Mouse (Mus musculus): Measurements from ENCODE around the gene Tgm1. TPM values are rescaled to one million over a fixed set of nuclear protein-coding genes. Genes with fewer than 3 reads are reported as not detected.

Gene Tgm1
- polyA plus RNA-seq, 1 experiment from 2014 or later, result 0.10 TPM

DNA sequence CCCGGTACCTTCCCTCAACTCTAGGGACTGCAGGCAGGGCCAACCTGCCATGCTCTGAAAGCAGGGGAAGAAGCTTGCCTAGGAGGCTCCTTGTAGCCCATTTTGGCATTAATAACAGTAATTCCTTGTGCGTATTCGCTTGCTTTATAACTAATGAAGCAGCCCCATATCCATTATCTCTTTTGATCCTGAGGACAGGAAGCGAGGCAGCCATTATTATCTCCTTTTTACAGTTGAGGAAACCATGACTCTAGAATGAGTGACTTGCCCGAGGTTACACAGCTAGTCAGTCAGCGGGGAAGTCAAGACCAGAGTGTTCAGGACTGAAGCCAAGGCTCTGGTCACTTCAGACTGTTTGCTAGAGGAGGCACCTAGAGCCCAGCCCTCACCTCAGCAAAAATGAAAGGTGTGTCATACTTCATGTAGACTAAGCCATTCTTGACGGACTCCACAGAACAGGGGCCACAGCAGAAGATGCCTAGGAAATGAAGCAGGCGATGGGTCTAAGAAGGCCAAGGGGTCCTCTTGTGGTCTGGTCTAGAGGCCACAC lies 7.6 kb downstream of the Tgm1 start:
- H3K27ac ChIP-seq (ENCODE audit: low read depth, low read length), result no peak overlapping the region
- H3K9me3 ChIP-seq (replicated peaks; ENCODE audit: control insufficient read depth, low read length), result no peaks in the 10 kb centered on the region
- DNase-seq (ENCODE audit: low spot score) (no peak), ATAC-seq (no peak)
- H3K4me1 ChIP-seq (ENCODE audit: control insufficient read depth, insufficient read depth, low read length), result no peaks in the 10 kb centered on the region
- H3K4me3 ChIP-seq (ENCODE audit: low read depth, low read length), result no peak overlapping the region
- no peaks in the 10 kb centered on the region for H3K27me3 ChIP-seq (replicated peaks; ENCODE audit: control insufficient read depth, insufficient read depth, low read length)
- no peak overlapping the region for H3K4me2 ChIP-seq (ENCODE audit: low read length)
- no peaks in the 10 kb centered on the region for H3K36me3 ChIP-seq (ENCODE audit: control insufficient read depth, insufficient read depth, low read length)
- H3K9ac ChIP-seq (ENCODE audit: low read length), result no peak overlapping the region
- 91% methylated on average over 8 of the region's 8 CpGs for WGBS

DNA sequence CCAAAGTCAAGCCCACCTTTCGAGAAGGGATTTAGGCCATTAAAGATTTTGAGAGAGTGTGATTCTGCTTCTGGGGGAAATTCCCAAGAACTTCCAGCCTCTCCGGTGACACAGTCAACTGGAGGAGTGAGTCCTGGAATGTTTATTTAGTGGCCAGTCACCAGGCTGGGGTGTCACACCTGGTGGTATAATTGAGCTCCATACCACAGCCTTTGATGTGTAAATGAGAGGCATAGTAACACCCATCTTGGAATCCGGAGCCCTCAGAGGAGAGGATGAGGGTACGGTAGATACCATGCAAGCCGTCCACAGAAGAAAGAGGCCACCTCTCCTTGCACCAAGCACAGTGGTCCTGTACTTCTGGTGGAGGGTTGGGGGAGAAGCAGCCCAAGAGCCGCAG lies 11.0 kb downstream of the Tgm1 start:
- H3K4me2 ChIP-seq (ENCODE audit: low read length), result no peak overlapping the region
- 71% methylated on average over 6 of the region's 6 CpGs for WGBS
- H3K27ac ChIP-seq (ENCODE audit: low read depth, low read length), result no peak overlapping the region
- no peaks in the 10 kb centered on the region for H3K36me3 ChIP-seq (ENCODE audit: control insufficient read depth, insufficient read depth, low read length)
- no peak for ATAC-seq
- H3K9ac ChIP-seq (ENCODE audit: low read length), result no peak overlapping the region
- no peak for DNase-seq (ENCODE audit: low spot score)
- H3K9me3 ChIP-seq (replicated peaks; ENCODE audit: control insufficient read depth, low read length), result no peaks in the 10 kb centered on the region
- no peaks in the 10 kb centered on the region for H3K4me1 ChIP-seq (ENCODE audit: control insufficient read depth, insufficient read depth, low read length)
- no peaks in the 10 kb centered on the region for H3K27me3 ChIP-seq (replicated peaks; ENCODE audit: control insufficient read depth, insufficient read depth, low read length)
- H3K4me3 ChIP-seq (ENCODE audit: low read depth, low read length), result no peak overlapping the region

DNA sequence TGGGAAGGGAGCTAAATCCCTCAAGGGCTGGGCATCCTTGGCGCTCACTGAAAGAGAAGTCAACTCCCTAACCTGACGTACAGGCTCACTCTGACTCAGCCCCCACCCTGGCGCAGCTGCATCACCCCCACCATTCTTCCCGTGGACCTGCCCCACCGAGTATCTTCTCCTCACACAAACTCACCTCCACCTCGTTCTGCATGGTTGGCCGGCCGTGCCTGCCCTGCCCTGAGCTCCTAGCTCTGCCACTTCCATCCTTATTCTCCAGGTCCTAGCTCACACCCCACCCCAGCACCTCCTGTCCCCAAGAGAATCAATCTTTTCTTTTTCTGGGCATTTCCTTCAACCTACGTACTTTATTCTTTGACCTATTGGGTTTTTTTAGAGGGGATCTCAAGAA lies 12.6 kb downstream of the Tgm1 start:
- DNase-seq (ENCODE audit: low spot score), result no peak
- no peak overlapping the region for H3K27ac ChIP-seq (ENCODE audit: low read depth, low read length)
- H3K9ac ChIP-seq (ENCODE audit: low read length), result no peak overlapping the region
- ATAC-seq, result no peak
- H3K9me3 ChIP-seq (replicated peaks; ENCODE audit: control insufficient read depth, low read length), result no peaks in the 10 kb centered on the region
- H3K4me1 ChIP-seq (ENCODE audit: control insufficient read depth, insufficient read depth, low read length), result no peaks in the 10 kb centered on the region
- no peak overlapping the region for H3K4me3 ChIP-seq (ENCODE audit: low read depth, low read length)
- no peaks in the 10 kb centered on the region for H3K27me3 ChIP-seq (replicated peaks; ENCODE audit: control insufficient read depth, insufficient read depth, low read length)
- H3K4me2 ChIP-seq (ENCODE audit: low read length), result no peak overlapping the region
- WGBS, result 59% methylated on average over 9 of the region's 9 CpGs
- no peaks in the 10 kb centered on the region for H3K36me3 ChIP-seq (ENCODE audit: control insufficient read depth, insufficient read depth, low read length)

DNA sequence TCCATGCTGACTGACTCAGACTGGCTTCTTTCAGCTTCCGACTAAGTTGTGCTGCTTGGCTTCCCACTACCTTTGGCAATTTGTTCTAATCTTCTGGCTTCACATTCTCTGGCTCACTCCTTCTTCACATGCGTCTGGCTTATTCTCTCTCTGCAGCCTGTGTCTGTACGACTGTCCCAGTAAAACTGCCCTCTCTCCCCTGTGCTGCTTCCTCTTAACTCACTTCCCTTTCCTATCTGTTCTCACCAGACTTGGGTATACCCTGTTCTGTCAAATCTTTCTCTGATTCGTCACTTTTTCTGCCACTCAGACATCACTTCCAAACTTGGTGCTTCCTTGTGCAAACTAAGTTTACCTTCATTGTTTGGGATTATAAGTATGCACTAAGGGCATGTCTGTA lies 16.5 kb downstream of the Tgm1 start:
- H3K27me3 ChIP-seq (replicated peaks; ENCODE audit: control insufficient read depth, insufficient read depth, low read length), result no peaks in the 10 kb centered on the region
- no peaks in the 10 kb centered on the region for H3K36me3 ChIP-seq (ENCODE audit: control insufficient read depth, insufficient read depth, low read length)
- 82% methylated on average over 4 of the region's 4 CpGs for WGBS
- DNase-seq (ENCODE audit: low spot score) (no peak), ATAC-seq (no peak)
- no peaks in the 10 kb centered on the region for H3K4me1 ChIP-seq (ENCODE audit: control insufficient read depth, insufficient read depth, low read length)
- no peak overlapping the region for H3K4me3 ChIP-seq (ENCODE audit: low read depth, low read length)
- no peak overlapping the region for H3K4me2 ChIP-seq (ENCODE audit: low read length)
- H3K27ac ChIP-seq (ENCODE audit: low read depth, low read length), result no peak overlapping the region
- no peak overlapping the region for H3K9ac ChIP-seq (ENCODE audit: low read length)
- no peaks in the 10 kb centered on the region; the same call in 1 of the 2 replicates for H3K9me3 ChIP-seq (replicated peaks; ENCODE audit: control insufficient read depth, low read length)

DNA sequence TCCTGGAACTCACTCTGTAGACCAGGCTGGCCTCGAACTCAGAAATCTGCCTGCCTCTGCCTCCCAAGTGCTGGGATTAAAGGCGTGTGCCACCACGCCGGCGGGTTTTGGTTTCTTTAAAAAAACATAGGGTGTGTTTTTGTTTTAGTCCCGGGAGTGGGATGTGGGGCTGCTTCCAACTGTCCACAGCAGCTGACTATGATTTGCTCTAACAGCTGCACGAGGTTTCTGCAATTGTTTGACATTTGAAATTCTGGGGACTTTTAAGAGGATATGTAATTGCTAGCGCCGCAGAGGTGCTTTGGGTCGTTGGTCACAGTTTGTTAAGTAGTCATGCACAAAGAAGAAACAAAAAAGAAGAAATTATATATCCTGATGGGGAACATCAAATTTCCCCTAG lies 24.3 kb downstream of the Tgm1 start:
- no peaks in the 10 kb centered on the region; the same call in 1 of the 2 replicates for H3K9me3 ChIP-seq (replicated peaks; ENCODE audit: control insufficient read depth, low read length)
- H3K27me3 ChIP-seq (replicated peaks; ENCODE audit: control insufficient read depth, insufficient read depth, low read length), result no peaks in the 10 kb centered on the region
- no peak overlapping the region for H3K4me2 ChIP-seq (ENCODE audit: low read length)
- ATAC-seq (no peak), DNase-seq (ENCODE audit: low spot score) (no peak)
- no peaks in the 10 kb centered on the region for H3K4me1 ChIP-seq (ENCODE audit: control insufficient read depth, insufficient read depth, low read length)
- H3K36me3 ChIP-seq (ENCODE audit: control insufficient read depth, insufficient read depth, low read length), result no peaks in the 10 kb centered on the region
- H3K4me3 ChIP-seq (ENCODE audit: low read depth, low read length), result no peak overlapping the region
- H3K27ac ChIP-seq (ENCODE audit: low read depth, low read length), result no peak overlapping the region
- H3K9ac ChIP-seq (ENCODE audit: low read length), result no peak overlapping the region
- WGBS, result 81% methylated on average over 10 of the region's 10 CpGs

DNA sequence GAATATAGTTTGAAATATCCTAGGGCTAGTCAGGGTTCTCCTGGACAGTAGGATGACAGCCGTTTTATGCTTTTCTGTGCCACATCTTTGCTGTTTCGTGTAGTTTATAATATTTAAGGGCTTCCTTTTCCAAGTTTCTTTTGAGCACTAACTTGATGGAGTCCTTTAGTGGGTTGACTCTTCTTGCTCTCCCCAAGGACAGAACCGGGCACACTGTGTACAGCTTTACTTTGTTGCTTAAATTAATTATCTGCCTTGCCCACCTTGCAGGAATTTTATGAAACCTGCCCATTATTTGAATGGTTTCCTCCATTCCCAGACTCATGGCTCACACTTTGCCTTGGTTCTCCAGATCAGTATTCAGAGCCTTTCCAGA lies 31.6 kb downstream of the Tgm1 start:
- 16% methylated on average over 3 of the region's 3 CpGs for WGBS
- peak overlapping the region; percentile 77; the same call in 1 of the 2 replicates for H3K9ac ChIP-seq (ENCODE audit: low read length)
- ATAC-seq, result no peak; the same call in 1 of the 2 replicates

DNA sequence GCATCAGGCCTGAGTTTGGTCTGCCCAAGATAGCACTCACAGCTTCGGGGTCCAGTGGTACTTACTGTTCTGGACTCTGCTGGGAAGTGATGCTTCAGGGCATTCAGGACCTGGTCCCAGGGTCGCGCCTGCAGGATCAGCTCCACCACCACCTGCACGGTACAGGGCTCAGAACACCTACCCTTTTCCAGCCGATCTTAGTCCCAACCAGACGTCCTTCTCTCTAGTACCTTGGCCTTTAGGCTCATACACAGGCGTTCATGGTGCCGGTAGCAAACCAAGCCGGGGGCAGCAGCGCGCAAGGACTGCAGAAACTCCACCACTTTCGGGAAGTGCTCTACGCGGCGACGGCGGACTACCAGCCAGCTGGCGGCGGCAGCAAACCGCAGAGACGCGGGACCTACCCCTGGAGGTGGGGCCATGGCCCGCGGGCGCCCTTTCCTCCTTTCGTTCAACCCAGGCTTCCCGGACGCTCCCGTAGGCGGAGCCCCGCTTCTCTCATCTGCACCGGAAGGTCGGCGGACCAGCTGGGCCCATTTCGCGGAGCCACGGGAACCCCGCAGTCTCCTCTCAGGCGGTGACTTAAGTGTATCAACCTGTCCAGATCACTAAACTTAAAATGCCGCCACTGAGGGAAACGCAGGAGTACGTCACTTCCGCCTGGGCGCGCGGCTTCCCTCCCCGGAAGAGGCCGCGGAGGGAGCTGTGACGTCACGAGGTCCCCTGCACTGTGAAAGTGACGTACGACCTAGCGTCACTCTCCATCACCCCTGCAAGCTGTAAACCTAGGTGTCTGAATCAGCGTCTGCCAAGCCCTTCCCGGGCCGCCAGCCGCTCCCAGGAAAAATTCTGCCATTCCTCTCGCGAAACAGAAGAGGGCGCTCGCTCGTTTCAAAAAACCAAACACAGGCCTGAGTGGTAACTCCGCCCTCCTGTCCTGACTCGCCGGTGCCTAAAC lies 32.3 kb downstream of the Tgm1 start, which contains the start of gene Tinf2:
Tinf2 (minus strand) TSS at position 661 of the 958 bp plus-strand sequence.
- H3K4me2 ChIP-seq (ENCODE audit: low read length), result peak within 1 kb of the TSS; percentile 89
- peaks cover 3% of the 10 kb centered on the region; the same call in 1 of the 2 replicates for H3K4me1 ChIP-seq (ENCODE audit: control insufficient read depth, insufficient read depth, low read length)
- no peaks in the 10 kb centered on the region for H3K9me3 ChIP-seq (replicated peaks; ENCODE audit: control insufficient read depth, low read length)
- H3K4me3 ChIP-seq (ENCODE audit: low read depth, low read length), result peak within 1 kb of the TSS; percentile 70
- ATAC-seq (peak; percentile 98), DNase-seq (ENCODE audit: low spot score) (peak; percentile 98)
- H3K27ac ChIP-seq (ENCODE audit: low read depth, low read length), result peak within 1 kb of the TSS; percentile 77
- peak within 1 kb of the TSS; percentile 77 for H3K9ac ChIP-seq (ENCODE audit: low read length)
- under 1% methylated on average over 66 of the region's 66 CpGs for WGBS
- H3K27me3 ChIP-seq (replicated peaks; ENCODE audit: control insufficient read depth, insufficient read depth, low read length), result no peaks in the 10 kb centered on the region
- peaks cover 40% of the 10 kb centered on the region for H3K36me3 ChIP-seq (ENCODE audit: control insufficient read depth, insufficient read depth, low read length)

More for the DNA sequence above, 31.6 kb downstream of the Tgm1 start:
- no peaks in the 10 kb centered on the region for H3K9me3 ChIP-seq (replicated peaks; ENCODE audit: control insufficient read depth, low read length)
- H3K4me3 ChIP-seq (ENCODE audit: low read depth, low read length), result peak overlapping the region; percentile 70
- no peaks in the 10 kb centered on the region for H3K27me3 ChIP-seq (replicated peaks; ENCODE audit: control insufficient read depth, insufficient read depth, low read length)
- no peak overlapping the region for H3K27ac ChIP-seq (ENCODE audit: low read depth, low read length)
- peaks cover 3% of the 10 kb centered on the region; the same call in 1 of the 2 replicates for H3K4me1 ChIP-seq (ENCODE audit: control insufficient read depth, insufficient read depth, low read length)
- no peak for DNase-seq (ENCODE audit: low spot score)
- peak overlapping the region; percentile 89 for H3K4me2 ChIP-seq (ENCODE audit: low read length)
- peaks cover 33% of the 10 kb centered on the region for H3K36me3 ChIP-seq (ENCODE audit: control insufficient read depth, insufficient read depth, low read length)

DNA sequence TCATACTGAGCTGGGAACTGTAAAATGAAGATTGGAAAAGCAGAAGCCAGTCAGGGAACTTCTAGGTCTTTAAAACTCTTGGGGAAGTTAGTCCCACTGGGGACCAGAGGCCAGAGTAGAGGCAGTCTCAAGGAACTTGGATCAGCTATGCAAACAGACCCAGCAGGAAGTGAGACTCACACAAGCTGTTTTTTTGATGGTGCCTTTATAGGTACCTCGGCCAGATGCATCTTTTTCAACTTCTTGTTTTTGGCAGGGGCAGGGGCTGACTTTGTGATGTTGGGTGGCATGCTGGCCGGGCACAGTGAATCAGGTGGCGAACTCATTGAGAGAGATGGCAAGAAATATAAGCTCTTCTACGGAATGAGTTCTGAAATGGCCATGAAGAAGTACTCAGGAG lies 36.1 kb downstream of the Tgm1 start:
- Histone ChIP-seq H3K9ac (ENCODE audit: low read length) (no peak overlapping the region), H3K36me3 (ENCODE audit: control insufficient read depth, insufficient read depth, low read length) (peaks cover 49% of the 10 kb centered on the region), H3K4me3 (ENCODE audit: low read depth, low read length) (no peak overlapping the region), H3K27me3 (replicated peaks; ENCODE audit: control insufficient read depth, insufficient read depth, low read length) (no peaks in the 10 kb centered on the region), H3K27ac (ENCODE audit: low read depth, low read length) (no peak overlapping the region), H3K9me3 (replicated peaks; ENCODE audit: control insufficient read depth, low read length) (no peaks in the 10 kb centered on the region), H3K4me2 (ENCODE audit: low read length) (no peak overlapping the region), H3K4me1 (ENCODE audit: control insufficient read depth, insufficient read depth, low read length) (peaks cover 7% of the 10 kb centered on the region)
- no peak for ATAC-seq
- DNase-seq (ENCODE audit: low spot score), result no peak
- 81% methylated on average over 4 of the region's 4 CpGs for WGBS

DNA sequence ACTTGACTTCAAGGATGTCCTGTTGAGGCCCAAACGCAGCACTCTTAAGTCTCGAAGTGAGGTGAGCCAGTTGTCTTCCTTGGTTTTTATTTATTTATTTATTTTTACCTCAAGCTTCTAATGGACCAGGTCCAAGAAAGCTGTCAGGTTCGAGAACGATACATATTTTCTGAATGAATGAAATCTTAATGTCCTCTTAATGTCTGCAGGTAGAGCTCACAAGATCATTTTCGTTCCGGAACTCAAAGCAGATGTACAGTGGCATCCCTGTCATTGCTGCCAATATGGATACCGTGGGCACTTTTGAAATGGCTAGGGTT lies 41.0 kb downstream of the Tgm1 start:
- no peak for ATAC-seq
- Histone ChIP-seq H3K4me3 (ENCODE audit: low read depth, low read length) (peak overlapping the region; percentile 86), H3K4me2 (ENCODE audit: low read length) (peak overlapping the region; percentile 96), H3K36me3 (ENCODE audit: control insufficient read depth, insufficient read depth, low read length) (peaks cover 34% of the 10 kb centered on the region), H3K4me1 (ENCODE audit: control insufficient read depth, insufficient read depth, low read length) (peaks cover 16% of the 10 kb centered on the region), H3K27ac (ENCODE audit: low read depth, low read length) (no peak overlapping the region), H3K27me3 (replicated peaks; ENCODE audit: control insufficient read depth, insufficient read depth, low read length) (no peaks in the 10 kb centered on the region), H3K9me3 (replicated peaks; ENCODE audit: control insufficient read depth, low read length) (no peaks in the 10 kb centered on the region), H3K9ac (ENCODE audit: low read length) (peak overlapping the region; percentile 81)
- WGBS, result 87% methylated on average over 7 of the region's 7 CpGs
- DNase-seq (ENCODE audit: low spot score), result no peak
